Mouse (Mus musculus): ENCODE results near the gene Uba7.

The Uba7 gene

GRCm38 (mm10) chr9:107962916-107963315 is 12.4 kb upstream of the Uba7 start:
- peak; percentile 91 for DNase-seq

GRCm38 (mm10) chr9:107963700-107964099 is 11.6 kb upstream of the Uba7 start:
- peak; percentile 98 for DNase-seq

- peak; percentile 90 for DNase-seq
Measured at GRCm38 (mm10) chr9:107964681-107965080, 10.6 kb upstream of the Uba7 start.

GRCm38 (mm10) chr9:107966676-107967075 is 8.6 kb upstream of the Uba7 start:
- peak; percentile 96 for DNase-seq

GRCm38 (mm10) chr9:107967437-107967836 is 7.9 kb upstream of the Uba7 start:
- DNase-seq: peak; percentile 93

GRCm38 (mm10) chr9:107968531-107968930 is 6.8 kb upstream of the Uba7 start:
- DNase-seq: peak; percentile 90

- DNase-seq: peak; percentile 93
Measured at GRCm38 (mm10) chr9:107970311-107970710, 5.0 kb upstream of the Uba7 start.

- DNase-seq: peak; percentile 99
Measured at GRCm38 (mm10) chr9:107971690-107972541, 3.4 kb upstream of the Uba7 start.

- peak; percentile 92 for DNase-seq
Measured at GRCm38 (mm10) chr9:107974491-107975171, 674 bp upstream of the Uba7 start.

- peak; percentile 92 for DNase-seq
Measured at GRCm38 (mm10) chr9:107978815-107979214, 3.5 kb downstream of the Uba7 start.

- peak; percentile 96 for DNase-seq
Measured at GRCm38 (mm10) chr9:107981684-107982605, 6.6 kb downstream of the Uba7 start.

- peak; percentile 100 for DNase-seq
Measured at GRCm38 (mm10) chr9:107982681-107983346, 7.5 kb downstream of the Uba7 start, which contains the start of gene Gm20661. TSS of gene Gm20661 (plus strand) at chr9:107983058.

GRCm38 (mm10) chr9:107983421-107983890 is 8.2 kb downstream of the Uba7 start:
- DNase-seq: peak; percentile 100

- DNase-seq: peak; percentile 95
Measured at GRCm38 (mm10) chr9:107984052-107984753, 8.9 kb downstream of the Uba7 start.

- peak; percentile 95 for DNase-seq
Measured at GRCm38 (mm10) chr9:107984754-107985055, 9.4 kb downstream of the Uba7 start.

GRCm38 (mm10) chr9:107985131-107986119 is 10.1 kb downstream of the Uba7 start, which contains the start of gene Inka1:
TSS of gene Inka1 (minus strand) at chr9:107985879.
- DNase-seq: peak; percentile 99

GRCm38 (mm10) chr9:107986376-107986775 is 11.1 kb downstream of the Uba7 start:
- peak; percentile 98 for DNase-seq

GRCm38 (mm10) chr9:107987950-107988349 is 12.6 kb downstream of the Uba7 start:
- peak; percentile 91 for DNase-seq

GRCm38 (mm10) chr9:107992197-107992596 is 16.9 kb downstream of the Uba7 start, which contains the start of gene Cdhr4:
TSS of gene Cdhr4 (plus strand) at chr9:107992497.
- DNase-seq: no peak

GRCm38 (mm10) chr9:107993013-107993412 is 17.7 kb downstream of the Uba7 start:
- peak; percentile 85 for DNase-seq
